Mouse (Mus musculus) ES-Bruce4 (cell line): ENCODE results near the gene Ung. TPM values are rescaled to one million over a fixed set of nuclear protein-coding genes. Genes with fewer than 3 reads are reported as not detected.

ENCODE experiments used
- H3K27ac ChIP-seq: 2 replicates; pipeline ENCODE4 v1.5.1; 2012; ENCODE audit warnings: low read length, inconsistent platforms; ENCODE audit not compliant: insufficient read depth
- H3K27me3 ChIP-seq: 2 replicates; pipeline ENCODE4 v1.6.1; 2012; ENCODE audit warnings: mild to moderate bottlenecking, low read length, inconsistent platforms; ENCODE audit not compliant: control insufficient read depth, poor library complexity, insufficient read depth, severe bottlenecking
- H3K36me3 ChIP-seq: 2 replicates; pipeline ENCODE4 v1.6.1; 2012; ENCODE audit warnings: inconsistent platforms, mild to moderate bottlenecking, low read length, moderate library complexity; ENCODE audit not compliant: control insufficient read depth, poor library complexity, insufficient read depth, severe bottlenecking
- H3K4me1 ChIP-seq: one replicate; pipeline ENCODE4 v1.8.1; 2011; ENCODE audit warnings: low read length; ENCODE audit not compliant: control insufficient read depth, insufficient read depth
- H3K4me3 ChIP-seq: 2 replicates; pipeline ENCODE4 v1.5.1; 2011; ENCODE audit warnings: low read depth, mild to moderate bottlenecking, low read length
- H3K9ac ChIP-seq: 2 replicates; pipeline ENCODE4 v1.6.1; 2012; ENCODE audit warnings: low read depth, mild to moderate bottlenecking, inconsistent platforms; ENCODE audit not compliant: poor library complexity, severe bottlenecking
- H3K9me3 ChIP-seq: replicated peaks from 2 replicates; pipeline ENCODE4 v1.6.1; 2012; ENCODE audit warnings: mild to moderate bottlenecking, low read length, inconsistent platforms; ENCODE audit not compliant: control insufficient read depth, poor library complexity, insufficient read depth, severe bottlenecking
- CTCF ChIP-seq: IDR thresholded peaks from one replicate; pipeline ENCODE4 v1.8.1; 2011; ENCODE audit warnings: low read depth, low read length
- EP300 ChIP-seq: IDR thresholded peaks from 2 replicates; pipeline ENCODE4 v1.6.1; 2011; ENCODE audit warnings: low read depth, low read length; ENCODE audit not compliant: insufficient read depth
- POLR2A ChIP-seq: IDR thresholded peaks from one replicate; pipeline ENCODE4 v1.8.1; 2011; ENCODE audit warnings: low read length; ENCODE audit not compliant: insufficient read depth
- polyA plus RNA-seq: library from polyadenylated mRNA; stranded (reverse); fragments of >200 nt; gene quantifications from 2 replicates; pipeline ENCODE4 v1.2.4, GENCODE M21; 2011; ENCODE audit warnings: low read depth; ENCODE audit not compliant: missing spikeins, insufficient read depth, insufficient read length

The Ung gene
- polyA plus RNA-seq, 1 experiment, result 85.6 TPM

- Histone ChIP-seq H3K9me3 (no peaks in the 10 kb centered on the region), H3K27ac (no peak overlapping the region), H3K27me3 (no peaks in the 10 kb centered on the region), H3K4me1 (no peaks in the 10 kb centered on the region), H3K4me3 (no peak overlapping the region), H3K9ac (no peak overlapping the region), H3K36me3 (no peaks in the 10 kb centered on the region)
- TF ChIP-seq CTCF (no peak), POLR2A (no peak), EP300 (no peak)
Observed at GRCm38 (mm10) chr5:114162106-114162815, 32.1 kb downstream of the Ung start.

- Histone ChIP-seq H3K9me3 (no peaks in the 10 kb centered on the region), H3K36me3 (no peaks in the 10 kb centered on the region), H3K27ac (no peak overlapping the region), H3K9ac (no peak overlapping the region), H3K4me3 (no peak overlapping the region), H3K4me1 (no peaks in the 10 kb centered on the region), H3K27me3 (no peaks in the 10 kb centered on the region)
- no peak for TF ChIP-seq POLR2A
- no peak for TF ChIP-seq CTCF
- no peak for TF ChIP-seq EP300
Observed at GRCm38 (mm10) chr5:114163117-114163696, 33.0 kb downstream of the Ung start.

GRCm38 (mm10) chr5:114170345-114170744 is 40.2 kb downstream of the Ung start:
- TF ChIP-seq EP300 (no peak), CTCF (no peak), POLR2A (no peak)
- no peaks in the 10 kb centered on the region for H3K4me1 ChIP-seq
- H3K36me3 ChIP-seq, result no peaks in the 10 kb centered on the region
- H3K27me3 ChIP-seq, result no peaks in the 10 kb centered on the region
- no peaks in the 10 kb centered on the region for H3K9me3 ChIP-seq
- no peak overlapping the region for H3K9ac ChIP-seq
- no peak overlapping the region for H3K4me3 ChIP-seq
- no peak overlapping the region for H3K27ac ChIP-seq

GRCm38 (mm10) chr5:114172936-114173335 is 42.8 kb downstream of the Ung start:
- H3K9ac ChIP-seq, result no peak overlapping the region
- H3K36me3 ChIP-seq, result no peaks in the 10 kb centered on the region
- no peak overlapping the region for H3K27ac ChIP-seq
- no peaks in the 10 kb centered on the region for H3K9me3 ChIP-seq
- no peak overlapping the region for H3K4me3 ChIP-seq
- TF ChIP-seq CTCF, result no peak
- no peak for TF ChIP-seq EP300
- no peak for TF ChIP-seq POLR2A
- H3K4me1 ChIP-seq, result peaks cover 2% of the 10 kb centered on the region
- H3K27me3 ChIP-seq, result no peaks in the 10 kb centered on the region

GRCm38 (mm10) chr5:114173458-114173857 is 43.3 kb downstream of the Ung start:
- H3K4me3 ChIP-seq, result no peak overlapping the region
- H3K27ac ChIP-seq, result no peak overlapping the region
- peak; percentile 24 for TF ChIP-seq CTCF
- no peak for TF ChIP-seq POLR2A
- no peaks in the 10 kb centered on the region for H3K36me3 ChIP-seq
- H3K27me3 ChIP-seq, result no peaks in the 10 kb centered on the region
- no peak overlapping the region for H3K9ac ChIP-seq
- peaks cover 2% of the 10 kb centered on the region for H3K4me1 ChIP-seq
- H3K9me3 ChIP-seq, result no peaks in the 10 kb centered on the region

GRCm38 (mm10) chr5:114173877-114174581 is 43.8 kb downstream of the Ung start:
- H3K4me3 ChIP-seq, result no peak overlapping the region
- H3K4me1 ChIP-seq, result peaks cover 5% of the 10 kb centered on the region
- no peak overlapping the region for H3K27ac ChIP-seq
- H3K27me3 ChIP-seq, result no peaks in the 10 kb centered on the region
- H3K9me3 ChIP-seq, result no peaks in the 10 kb centered on the region
- H3K9ac ChIP-seq, result no peak overlapping the region
- TF ChIP-seq CTCF (no peak), EP300 (no peak), POLR2A (no peak)
- H3K36me3 ChIP-seq, result no peaks in the 10 kb centered on the region
